Mouse (Mus musculus) right cerebral cortex, postnatal 25 days (tissue): ENCODE results near the gene Sh3gl1.

ENCODE experiments used
- DNase-seq: peaks from one replicate; pipeline ENCODE4 v3.0.0; 2022

Sh3gl1 gene

DNA sequence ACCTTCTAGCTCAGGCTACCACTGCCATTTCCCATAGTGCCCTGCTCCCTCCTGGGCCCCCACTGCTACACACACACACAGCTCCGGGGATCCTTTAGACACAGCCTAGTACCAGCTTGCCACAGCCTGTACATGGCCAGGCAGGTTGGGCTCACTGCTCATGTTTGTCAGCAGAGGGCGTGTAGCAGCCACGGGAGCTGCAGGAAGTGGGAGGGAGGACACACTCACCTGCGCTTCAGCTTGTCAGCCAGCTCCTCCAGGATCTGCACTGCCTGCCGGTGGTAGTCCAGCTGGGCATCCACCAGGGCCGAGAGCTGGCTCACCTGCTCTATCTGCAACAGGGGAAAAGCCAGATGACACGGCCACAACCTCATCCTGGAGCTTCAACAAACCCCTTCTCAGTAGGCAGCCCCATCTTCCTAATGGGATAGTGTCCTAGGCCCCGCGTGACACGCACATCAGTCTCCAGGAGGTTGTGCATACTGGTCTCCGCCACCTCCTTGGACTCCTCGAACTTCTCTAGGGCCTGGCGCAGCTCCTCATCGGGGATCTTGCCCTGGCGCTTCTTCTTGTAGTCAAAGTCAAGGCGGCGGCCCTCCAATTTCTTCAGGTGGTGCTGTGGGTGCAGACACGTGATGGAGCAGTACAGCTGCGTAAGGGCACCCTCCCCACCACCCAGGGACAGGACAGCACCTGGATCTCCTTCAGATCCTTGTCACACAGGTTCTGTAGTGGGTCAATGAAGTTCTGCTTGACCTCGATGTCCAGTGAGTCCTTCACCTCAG, 17.9 kb downstream of the Sh3gl1 start:
- DNase-seq: peak; percentile 73

DNA sequence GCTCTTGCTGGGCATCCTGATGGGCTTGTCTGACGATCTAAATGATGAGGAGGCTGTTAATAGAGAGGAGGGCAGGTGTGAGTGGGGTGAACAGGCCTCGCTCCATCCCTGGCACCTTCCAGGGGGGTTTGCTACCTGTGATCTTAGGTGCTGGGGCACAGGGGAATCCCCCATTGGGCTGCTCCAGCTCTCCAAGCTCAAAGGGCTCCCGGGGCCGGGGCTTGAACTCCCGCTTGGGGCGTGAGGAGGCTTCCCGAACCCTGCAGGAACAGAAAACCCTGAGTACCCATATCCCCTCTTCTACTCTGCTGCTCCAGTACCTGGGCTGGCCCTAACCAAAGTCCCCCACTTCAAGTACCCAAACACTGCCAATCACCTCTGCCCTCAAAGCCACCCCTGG, 18.6 kb downstream of the Sh3gl1 start:
- no peak for DNase-seq

DNA sequence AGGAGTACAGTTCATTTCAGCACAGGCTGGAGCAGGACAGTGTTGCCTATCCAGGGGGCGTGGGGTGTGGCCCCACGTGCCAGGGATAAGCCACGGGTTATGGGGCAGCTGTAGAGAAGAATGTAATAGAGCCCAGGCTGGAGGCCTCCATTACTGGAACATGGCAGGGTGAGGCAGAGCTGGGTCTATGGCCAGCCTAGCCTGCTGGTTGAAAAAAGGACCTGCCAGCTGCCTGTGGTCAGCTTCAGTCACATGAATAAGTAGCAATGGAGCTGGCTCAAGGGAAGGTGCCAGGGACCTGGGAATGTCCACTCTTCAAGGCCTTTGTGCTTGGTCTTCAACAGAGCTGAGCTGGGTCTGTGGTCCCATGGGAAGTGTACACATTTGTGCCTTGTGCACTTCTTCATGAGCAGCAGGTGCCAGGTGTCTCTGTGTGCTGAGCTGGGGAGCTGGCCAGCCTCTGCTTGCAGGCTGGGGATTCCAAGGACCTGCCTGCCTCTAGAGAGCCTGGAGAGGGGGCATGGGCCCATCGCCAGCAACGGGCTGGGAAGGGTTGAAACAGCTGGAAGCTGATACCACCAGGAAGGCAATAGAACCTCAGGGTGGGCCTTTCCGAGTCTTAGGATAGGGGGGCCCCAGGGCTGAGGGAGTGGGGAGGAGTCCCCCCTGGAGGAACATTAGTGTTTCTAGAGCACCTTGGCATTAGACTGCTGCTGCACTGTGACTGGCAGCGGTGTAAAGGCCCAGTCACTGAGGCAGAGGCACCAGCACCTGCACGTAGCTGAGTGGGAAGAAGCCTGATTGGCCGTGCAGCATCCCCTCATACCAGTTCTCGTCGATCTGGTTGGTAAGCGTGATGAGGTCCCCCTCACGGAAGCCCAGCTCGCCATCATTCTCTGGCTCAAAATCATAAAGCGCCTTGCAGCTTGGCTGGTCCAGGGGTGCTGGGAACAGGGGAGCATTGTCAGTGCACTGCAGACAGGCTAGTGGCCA, 19.3 kb downstream of the Sh3gl1 start:
- no peak for DNase-seq

DNA sequence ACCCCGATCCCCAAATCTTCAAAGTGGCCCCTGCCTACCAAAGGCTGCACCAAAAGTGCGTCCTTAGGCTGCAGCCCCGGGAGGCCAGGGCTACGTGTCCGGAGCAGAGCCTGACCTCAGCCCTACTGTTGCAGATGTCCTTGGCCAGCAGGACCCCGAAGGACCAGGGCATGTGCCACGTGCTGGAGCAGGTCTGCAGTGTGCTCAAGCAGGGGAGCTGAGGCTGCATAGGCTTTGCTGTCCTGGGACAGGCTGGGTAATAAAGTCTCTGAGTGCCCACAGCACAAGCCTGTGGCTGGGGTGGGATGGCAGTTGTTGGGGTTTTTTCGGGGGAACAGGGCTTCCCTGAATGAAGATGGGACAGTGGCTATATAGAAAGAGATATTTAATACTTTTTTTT, 20.1 kb downstream of the Sh3gl1 start:
- DNase-seq: no peak

DNA sequence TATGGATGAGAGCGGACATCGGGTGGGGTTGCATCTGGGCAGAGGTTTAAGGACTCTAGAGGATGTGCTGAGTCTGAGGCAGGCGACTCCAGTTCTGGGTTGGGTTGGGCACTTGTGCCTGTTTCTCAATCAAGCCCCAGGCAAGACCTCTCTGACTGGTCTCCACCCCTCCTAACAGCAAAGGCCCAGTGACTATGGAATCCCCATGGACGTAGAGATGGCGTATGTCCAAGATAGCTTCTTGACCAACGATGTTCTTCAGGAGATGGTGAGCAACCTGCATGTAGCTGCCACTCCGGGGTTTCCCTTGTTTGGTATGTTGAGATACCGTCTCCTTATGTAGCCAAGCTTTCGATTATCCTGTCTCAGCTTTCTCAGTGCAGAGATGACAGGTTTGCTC, 21.1 kb downstream of the Sh3gl1 start:
- no peak for DNase-seq

DNA sequence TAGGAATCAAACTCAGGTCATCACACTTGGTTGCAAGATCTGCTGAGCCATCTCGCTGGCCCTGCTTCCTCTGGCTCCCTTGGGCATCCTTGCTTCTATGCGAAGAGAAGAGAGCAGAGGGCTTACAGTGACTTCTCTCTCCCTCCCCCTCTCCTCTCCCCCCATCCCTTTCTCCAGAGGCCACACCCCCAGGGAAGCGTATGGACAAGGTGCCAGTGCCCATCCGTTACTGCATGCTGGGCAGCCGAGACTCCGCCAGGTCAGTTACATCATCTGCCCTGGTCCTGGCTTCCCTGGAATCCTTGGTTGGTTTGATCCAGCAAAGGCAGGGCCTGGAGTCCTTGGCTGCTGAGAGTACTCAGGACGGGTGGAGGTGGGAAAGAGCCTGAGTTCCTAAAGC, 25.0 kb downstream of the Sh3gl1 start:
- DNase-seq: no peak

DNA sequence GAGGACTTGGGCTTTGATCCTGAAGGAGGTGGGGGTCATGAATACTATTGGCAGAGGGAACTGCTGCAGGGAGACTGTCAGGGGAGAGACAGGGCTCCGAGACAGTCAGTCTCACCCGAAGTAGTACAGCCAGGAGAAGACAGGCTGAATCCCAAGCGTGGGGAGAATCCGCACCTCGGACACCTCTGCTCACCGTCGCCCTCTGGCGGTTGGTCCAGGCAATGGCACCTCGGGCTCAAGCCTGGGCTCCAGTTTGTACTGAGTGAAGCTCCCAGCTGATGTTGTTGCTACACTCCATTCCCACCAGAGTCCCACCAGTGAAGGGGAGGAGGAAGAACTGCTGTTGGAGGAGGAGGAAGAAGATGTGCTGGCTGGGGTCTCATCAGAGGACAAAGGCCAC, 25.8 kb downstream of the Sh3gl1 start:
- DNase-seq: peak; percentile 75

DNA sequence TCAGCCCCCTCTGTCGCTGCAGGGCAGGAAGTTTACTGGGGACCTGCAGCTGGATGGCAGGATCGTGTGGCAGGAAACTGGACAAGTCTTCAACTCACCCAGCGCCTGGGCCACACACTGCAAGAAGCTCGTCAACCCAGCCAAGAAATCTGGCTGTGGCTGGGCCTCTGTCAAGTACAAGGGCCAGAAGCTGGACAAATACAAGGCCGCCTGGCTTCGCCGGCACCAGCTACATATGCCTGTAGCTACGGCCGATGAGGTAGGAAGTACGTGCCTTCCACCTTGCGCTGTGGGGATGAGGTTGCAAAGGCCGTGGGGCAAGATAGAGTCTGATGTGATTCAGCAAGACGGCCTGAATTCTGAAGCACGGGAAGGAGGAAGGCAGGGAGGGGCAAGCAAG, 26.2 kb downstream of the Sh3gl1 start:
- DNase-seq: no peak

DNA sequence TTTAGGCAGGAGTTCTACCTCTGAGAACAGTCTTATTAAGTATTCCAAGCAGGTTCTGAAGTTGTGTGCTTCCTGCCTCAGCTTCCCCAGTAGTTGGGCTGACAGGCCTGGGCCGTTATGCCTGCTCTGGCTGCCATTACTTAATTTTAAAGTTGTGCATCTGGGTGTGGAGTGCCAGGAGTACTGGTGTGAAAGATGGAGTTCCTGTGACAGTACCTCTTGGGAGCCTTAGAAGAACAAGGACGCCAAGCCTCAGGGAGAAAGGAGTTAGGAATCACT, 26.5 kb downstream of the Sh3gl1 start:
- DNase-seq: no peak

DNA sequence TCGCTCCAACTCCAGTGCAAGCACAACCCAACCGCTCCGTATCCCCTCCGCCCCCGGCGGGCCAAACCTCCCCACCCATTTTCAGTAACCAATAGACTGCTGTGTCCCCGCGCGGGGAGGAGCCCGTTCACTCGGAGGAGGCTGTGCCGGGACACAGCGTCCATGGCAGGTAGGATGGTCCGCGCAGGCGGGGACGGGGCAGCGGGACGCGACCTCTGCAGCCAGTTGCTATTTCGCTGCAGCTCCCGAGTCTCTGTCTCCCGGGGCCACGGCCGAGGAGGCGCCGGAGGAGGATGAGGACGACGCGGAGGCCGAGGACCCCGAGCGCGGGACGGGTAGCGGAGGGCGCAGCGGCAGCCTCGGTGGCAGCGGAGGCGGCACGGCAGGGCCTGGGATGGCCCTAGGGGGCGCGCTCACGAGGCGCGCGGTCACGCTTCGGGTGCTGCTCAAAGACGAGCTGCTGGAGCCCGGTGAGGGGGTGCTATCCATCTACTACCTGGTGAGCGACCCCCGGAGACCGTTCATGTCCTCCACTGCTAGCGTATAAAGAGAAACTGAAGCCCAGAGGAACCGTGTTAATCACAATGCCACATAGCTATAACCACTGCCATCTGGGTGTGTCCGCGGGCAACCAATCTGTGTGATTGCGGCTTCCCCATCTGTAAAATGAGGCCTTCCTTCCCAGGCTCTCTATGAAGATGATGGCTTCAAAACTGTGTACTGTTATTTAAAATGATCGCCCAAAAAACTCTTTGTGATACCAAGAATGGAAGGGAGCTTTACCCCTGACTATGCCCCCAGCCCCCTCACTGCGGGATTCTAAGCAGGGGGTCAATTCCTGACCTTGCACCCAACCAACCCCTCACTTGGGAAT, 27.1 kb downstream of the Sh3gl1 start:
- peak; percentile 92 for DNase-seq

DNA sequence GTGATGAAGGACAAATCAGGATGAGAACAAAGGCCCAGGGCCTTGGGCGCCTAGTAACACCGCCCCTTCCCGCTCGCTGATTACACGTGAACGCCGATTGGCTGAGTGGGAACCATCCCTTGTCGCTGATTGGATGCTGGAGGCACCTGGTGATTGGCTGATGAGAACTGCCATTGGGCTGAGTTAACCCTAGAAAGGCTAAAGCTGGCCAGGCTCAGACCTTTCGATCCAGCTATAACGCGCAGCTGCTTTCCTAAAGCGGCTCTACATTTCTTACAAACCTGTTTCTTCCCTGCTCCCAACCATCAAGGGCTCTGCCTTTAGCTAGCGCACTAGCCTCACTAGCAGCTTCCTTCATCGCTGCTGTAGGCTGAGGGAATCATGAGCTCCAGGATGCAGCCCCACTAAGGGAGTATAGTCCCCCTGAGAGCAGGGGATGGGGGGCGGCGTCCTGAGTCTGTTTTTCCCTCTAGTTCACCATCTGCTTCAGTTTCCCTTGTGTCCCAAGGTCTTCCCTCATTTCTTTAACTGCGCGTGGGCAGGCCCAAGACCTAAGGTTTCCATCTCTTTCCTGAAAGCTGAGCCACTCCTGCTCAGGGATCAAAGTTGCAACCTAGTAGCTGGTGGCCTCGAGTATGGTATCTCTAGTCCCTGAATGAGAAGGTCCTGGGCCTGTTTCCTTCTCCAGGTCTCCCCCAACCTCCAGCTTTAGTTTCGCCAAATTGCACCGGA, 27.9 kb downstream of the Sh3gl1 start:
- DNase-seq: peak; percentile 92

DNA sequence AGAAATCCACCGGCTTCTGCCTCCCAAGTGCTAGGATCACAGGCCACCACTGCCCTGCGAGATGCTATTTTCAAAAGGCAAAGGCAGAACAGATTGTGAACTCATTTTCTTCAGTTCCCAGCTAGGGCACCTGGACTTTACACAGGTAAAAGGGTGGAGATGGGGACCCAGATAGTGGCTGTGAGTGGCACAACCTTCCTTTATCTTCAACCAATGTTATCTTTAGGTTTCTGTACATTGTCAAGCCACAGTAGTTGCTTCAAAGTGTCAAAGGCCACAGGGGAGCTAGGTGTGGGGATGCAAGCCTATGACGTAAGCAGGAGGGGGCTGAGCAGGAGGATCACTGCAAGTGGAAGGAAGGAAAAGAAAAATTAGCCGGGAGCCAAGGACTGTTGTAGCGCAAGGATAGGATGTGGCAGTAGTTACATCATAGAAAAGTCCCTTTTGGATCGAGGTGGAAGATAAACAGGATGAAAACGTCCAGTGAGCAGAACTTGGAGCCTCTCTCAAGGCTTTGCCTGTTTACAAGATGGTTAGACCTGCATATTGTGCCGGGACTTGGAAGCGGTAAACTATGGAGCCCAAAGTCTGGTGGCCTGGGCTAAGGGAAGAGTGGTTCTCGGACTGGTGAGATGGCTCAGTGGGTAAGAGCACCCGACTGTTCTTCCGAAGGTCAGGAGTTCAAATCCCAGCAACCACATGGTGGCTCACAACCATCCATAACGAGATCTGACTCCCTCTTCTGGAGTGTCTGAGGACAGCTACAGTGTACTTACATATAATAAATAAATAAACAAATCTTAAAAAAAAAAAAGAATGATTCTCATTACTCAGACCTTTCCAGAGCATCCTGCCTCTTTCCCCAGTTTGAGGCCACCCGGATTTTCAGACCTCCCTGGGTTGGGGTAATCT, 28.7 kb downstream of the Sh3gl1 start:
- no peak for DNase-seq

DNA sequence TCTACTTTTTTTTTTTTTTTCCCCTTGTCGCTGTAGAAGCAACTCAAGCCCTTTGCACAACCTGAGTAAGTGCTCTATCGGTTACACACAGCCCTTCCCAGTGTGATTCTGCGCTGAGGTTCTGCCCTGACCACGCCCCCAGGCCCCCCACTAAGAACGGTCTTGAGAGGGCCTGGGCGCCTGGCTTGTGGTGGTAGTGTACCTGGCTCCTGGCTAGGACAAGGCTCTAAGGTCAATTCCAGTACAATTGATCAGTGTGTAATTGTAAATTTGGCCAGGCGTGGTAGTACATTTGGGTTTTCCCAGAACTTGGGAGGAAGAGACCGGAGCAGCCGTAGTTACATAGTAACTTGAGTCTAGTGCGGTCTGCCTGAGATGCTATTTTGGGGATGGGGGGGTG, 29.5 kb downstream of the Sh3gl1 start:
- DNase-seq: no peak

DNA sequence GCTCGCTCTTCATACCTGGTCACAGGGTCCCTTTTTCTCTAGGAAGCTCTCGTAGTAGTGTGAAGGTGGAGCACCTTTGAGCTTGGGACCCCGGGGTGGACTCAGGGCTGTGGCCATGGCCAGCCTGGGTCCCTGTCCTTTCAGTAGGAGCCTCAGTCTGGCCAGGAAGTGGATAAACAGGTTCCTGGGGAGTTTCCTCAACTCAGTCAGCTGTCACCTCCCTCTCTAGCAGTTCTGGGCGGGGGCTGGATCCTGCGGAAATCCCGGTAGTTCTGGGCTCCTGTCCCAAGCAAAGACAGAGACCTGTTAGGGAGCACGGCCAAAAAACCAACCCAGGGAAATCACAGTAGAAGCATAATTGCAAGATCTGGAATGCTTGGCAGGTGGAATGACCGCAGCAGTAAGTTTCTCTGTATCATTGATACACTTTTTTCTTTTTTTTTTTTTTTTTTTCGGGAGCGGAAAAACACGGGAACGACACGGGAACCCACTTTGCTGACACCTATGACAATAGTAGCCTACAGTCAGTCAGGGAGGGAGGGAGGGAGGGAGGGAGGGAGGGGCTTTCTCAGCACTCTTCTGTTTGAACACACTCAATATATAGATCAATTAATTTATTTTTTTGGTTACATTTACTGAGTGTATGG, 30.9 kb downstream of the Sh3gl1 start, which contains the start of the genes Stap2 and Mpnd:
Stap2 (minus strand) TSS at position 170 of the 647 bp plus-strand sequence.
Mpnd (plus strand) TSS at position 297 of the 647 bp plus-strand sequence.
- DNase-seq: no peak

DNA sequence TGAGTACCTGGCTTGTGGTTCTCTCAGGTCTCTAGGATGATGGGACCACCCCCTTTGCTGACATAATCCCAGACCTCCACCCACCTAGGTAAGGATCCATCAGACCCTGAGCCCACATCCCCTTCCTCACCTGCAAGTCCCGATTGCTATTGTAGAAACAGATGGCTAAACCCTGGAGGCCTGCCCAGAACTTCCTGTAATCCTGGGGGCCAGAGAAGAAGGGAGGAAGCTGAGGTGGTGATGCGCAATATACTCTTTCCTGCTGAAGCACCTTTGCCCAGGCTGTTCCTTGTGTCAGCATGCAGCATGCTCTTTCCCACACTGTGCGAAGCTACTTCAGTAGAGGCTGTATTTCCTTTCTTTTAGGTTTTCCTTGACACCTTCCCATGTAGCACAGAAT, 33.4 kb downstream of the Sh3gl1 start:
- no peak for DNase-seq

DNA sequence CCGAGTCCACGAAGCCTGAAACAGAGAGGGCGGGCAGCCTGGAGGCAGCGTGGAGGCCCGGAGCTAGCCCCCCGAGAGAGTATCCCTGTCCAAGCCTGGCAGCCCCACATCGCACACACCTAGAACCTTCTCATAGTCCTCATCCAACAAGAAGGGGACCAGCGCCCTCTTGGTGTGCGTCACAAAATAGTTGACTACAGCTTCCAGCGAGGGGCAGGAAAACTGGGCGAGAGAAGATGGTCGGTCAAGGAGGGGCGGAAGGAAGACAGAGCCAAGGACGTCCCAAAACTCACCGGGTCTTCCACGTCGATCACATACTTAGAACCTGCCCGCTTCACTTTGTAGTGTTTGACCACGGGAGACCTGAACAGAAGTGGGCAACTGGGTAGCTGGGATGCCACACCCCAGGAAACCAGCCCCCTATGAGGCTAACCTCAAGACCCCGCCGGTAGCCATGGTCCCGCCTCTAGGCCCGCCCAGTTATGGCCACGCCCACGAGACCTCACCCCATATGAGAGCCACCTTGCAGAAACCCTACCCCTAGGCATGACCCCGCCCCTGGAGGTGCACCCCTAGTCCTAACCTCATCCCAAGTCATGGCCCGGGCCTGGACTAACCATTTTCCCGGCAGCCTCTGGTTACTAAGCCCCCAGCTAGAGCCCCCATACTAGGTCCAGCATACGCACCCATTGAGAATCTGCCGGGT, 36.5 kb downstream of the Sh3gl1 start:
- DNase-seq: no peak

DNA sequence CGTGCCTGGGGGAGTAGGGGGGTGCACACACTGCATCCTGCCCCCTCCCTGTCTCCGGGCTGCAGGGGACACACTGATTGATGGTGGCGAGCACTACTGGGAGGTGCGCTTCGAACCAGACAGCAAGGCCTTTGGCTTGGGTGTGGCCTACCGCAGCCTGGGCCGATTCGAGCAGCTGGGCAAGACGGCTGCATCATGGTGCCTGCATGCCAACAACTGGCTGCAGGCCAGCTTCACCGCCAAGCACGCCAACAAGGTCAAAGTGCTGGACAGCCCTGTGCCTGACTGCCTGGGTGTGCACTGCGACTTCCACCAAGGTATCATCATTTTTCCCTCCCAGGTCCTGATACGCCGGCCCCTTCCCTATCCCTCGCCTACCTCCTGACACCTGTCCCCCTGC, 40.4 kb downstream of the Sh3gl1 start:
- no peak for DNase-seq

DNA sequence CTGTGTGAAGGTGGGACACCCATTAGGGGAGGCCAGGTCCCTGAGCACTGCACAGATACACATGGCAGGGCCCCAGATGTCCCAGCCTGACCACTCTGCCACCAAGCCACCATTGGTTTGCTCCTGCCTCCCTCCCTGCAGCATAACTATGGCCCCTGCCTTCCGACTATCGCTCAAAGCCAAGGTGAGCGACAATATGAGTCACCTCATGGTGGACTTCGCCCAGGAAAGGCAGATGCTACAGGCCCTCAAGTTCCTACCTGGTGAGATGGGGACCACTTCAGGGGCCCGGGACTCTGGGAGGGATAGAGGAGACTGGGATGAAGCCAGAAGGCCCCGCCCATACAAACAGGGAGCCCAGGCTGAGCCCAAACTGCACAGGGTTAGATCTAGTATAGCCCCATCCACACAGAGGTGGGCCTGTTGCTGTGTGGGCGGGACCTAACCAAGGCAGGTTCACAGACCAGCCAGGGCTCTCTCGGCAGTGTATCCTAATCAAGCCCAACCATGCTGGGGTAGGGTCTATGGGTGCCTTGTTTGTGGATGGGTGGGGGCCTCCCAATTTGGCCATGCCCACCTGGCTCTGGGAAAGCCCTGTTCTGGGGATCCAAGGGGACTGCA, 46.0 kb downstream of the Sh3gl1 start:
- DNase-seq: no peak
